In the genomic region with DNA sequence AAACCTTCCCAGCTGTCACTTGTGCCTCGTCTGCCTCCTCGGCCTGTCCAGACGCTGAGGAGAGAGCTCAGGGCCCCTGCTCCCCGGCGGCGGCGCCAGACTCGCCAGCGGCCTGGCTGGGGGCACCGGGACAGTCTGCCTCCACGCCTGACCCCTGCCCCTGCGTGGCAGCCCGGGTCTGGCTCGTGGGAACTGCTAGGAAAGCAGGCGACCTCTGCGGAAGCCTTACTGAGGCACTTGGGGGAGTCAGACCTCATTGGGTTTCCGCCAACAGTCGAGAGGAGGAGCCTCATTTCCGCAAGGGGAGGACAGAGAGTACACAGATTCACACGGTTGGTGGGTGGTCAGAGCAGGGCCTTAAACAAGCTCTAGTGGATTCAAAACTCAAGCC, we compare ENCODE assay signal across 9 mouse cellular contexts. TPM values are rescaled to one million over a fixed set of nuclear protein-coding genes. Genes with fewer than 3 reads are reported as not detected.
DNase-seq lines count a peak whose midpoint lies in the region; ATAC-seq and TF ChIP-seq lines count a peak whose summit lies in the region.
"Had no signal": no experiment of that assay in that cellular context is flagged by ENCODE, and none has a peak within 500 bp of the region (broad histone marks: within the 10 kb centered on the region; RNA-seq: fewer than 3 reads in every experiment).

No protein-coding gene starts in this region.

- peak overlapping the region; percentile 71 for H3K4me2 ChIP-seq in heart, embryonic 11.5 days
- peak overlapping the region; percentile 59 for H3K4me2 ChIP-seq in limb, embryonic 13.5 days (replicated peaks)
- H3K4me2 ChIP-seq in neural tube, embryonic 13.5 days = peak overlapping the region; percentile 54

- ATAC-seq in heart, embryonic 11.5 days (replicated peaks; ENCODE audit: insufficient number of reproducible peaks, low FRiP score, low TSS enrichment) = no peak; the same call in 1 of the 2 replicates
- peak; percentile 40; the same call in 1 of the 2 replicates for ATAC-seq in limb, embryonic 13.5 days (ENCODE audit: low FRiP score, low read depth)
- peak; percentile 71 for ATAC-seq in neural tube, embryonic 13.5 days (ENCODE audit: low read depth)

- in situ Hi-C loops in ES-E14 (cut with MboI; ENCODE audit: low sequenced_read_pairs in 2 of 2, unreplicated experiment in 2 of 2) = no loop called here

- H3K36me3 ChIP-seq in heart, adult 2 months (ENCODE audit: control insufficient read depth, insufficient read depth, low read length) = no peaks in the 10 kb centered on the region
- no peaks in the 10 kb centered on the region for H3K36me3 ChIP-seq in ES-E14 (ENCODE audit: control insufficient read depth, insufficient read depth, low read length, poor library complexity, severe bottlenecking)
- H3K36me3 ChIP-seq in heart, embryonic 11.5 days (ENCODE audit: control insufficient read depth, insufficient read depth, low read length) = no peaks in the 10 kb centered on the region
- no peaks in the 10 kb centered on the region for H3K36me3 ChIP-seq in limb, embryonic 13.5 days
- no peaks in the 10 kb centered on the region for H3K36me3 ChIP-seq in neural tube, embryonic 13.5 days

- DNase-seq in heart, adult 2 months = peak in 1 of 2 experiments; percentile 7
- DNase-seq in heart, adult 8-10 months (ENCODE audit: low spot score) = no peak
- DNase-seq in ES-E14 (ENCODE audit: low read depth, low spot score) = no peak
- DNase-seq in cerebellum, adult 9-10 months = no peak
- DNase-seq in gastrocnemius, postnatal 25 days = no peak

- H3K9me3 ChIP-seq in ES-E14 (ENCODE audit: control insufficient read depth, insufficient read depth, low read depth, low read length) = no peaks in the 10 kb centered on the region
- H3K9me3 ChIP-seq in heart, embryonic 11.5 days (replicated peaks; ENCODE audit: control insufficient read depth, low read length) = no peaks in the 10 kb centered on the region
- H3K9me3 ChIP-seq in limb, embryonic 13.5 days = no peaks in the 10 kb centered on the region
- H3K9me3 ChIP-seq in neural tube, embryonic 13.5 days = no peaks in the 10 kb centered on the region

- no peak overlapping the region for H3K27ac ChIP-seq in heart, adult 2 months
- no peak overlapping the region for H3K27ac ChIP-seq in ES-E14 (ENCODE audit: insufficient read depth, low read depth, low read length, poor library complexity, severe bottlenecking)
- no peak overlapping the region for H3K27ac ChIP-seq in heart, embryonic 11.5 days (ENCODE audit: low read depth, low read length)
- H3K27ac ChIP-seq in limb, embryonic 13.5 days = no peak overlapping the region
- H3K27ac ChIP-seq in neural tube, embryonic 13.5 days (replicated peaks) = peak overlapping the region; percentile 96

- 4% methylated on average over 20 of the region's 20 CpGs for WGBS in heart, adult 2 months
- under 1% methylated on average over 20 of the region's 20 CpGs for WGBS in heart, embryonic 11.5 days (ENCODE audit: insufficient replicate concordance)
- WGBS in limb, embryonic 13.5 days = under 1% methylated on average over 20 of the region's 20 CpGs
- WGBS in neural tube, embryonic 13.5 days = under 1% methylated on average over 20 of the region's 20 CpGs

- TF ChIP-seq POLR2A in heart, adult 2 months (IDR thresholded peaks at IDR 0.05; ENCODE audit: insufficient read depth, low read depth, low read length) = no peak

- H3K4me3 ChIP-seq in heart, adult 2 months = no peak overlapping the region
- peak overlapping the region; percentile 64 to 72 for H3K4me3 ChIP-seq in ES-E14 (ENCODE audit: insufficient read depth in 1 of 2, low read depth in 1 of 2, low read length in 2 of 2, poor library complexity in 1 of 2, severe bottlenecking in 1 of 2)
- peak overlapping the region; percentile 30 for H3K4me3 ChIP-seq in heart, embryonic 11.5 days (ENCODE audit: low read depth, low read length)
- H3K4me3 ChIP-seq in limb, embryonic 13.5 days = peak overlapping the region; percentile 25
- peak overlapping the region; percentile 23 for H3K4me3 ChIP-seq in neural tube, embryonic 13.5 days

- no peak for TF ChIP-seq CTCF in heart, adult 2 months (IDR thresholded peaks at IDR 0.05)

- peak overlapping the region; percentile 58; the same call in 1 of the 2 replicates for H3K9ac ChIP-seq in heart, adult 2 months (ENCODE audit: low read depth, low read length)
- peak overlapping the region; percentile 59 for H3K9ac ChIP-seq in ES-E14 (ENCODE audit: insufficient read depth, low read depth, low read length, poor library complexity, severe bottlenecking)
- H3K9ac ChIP-seq in heart, embryonic 11.5 days (ENCODE audit: low read depth, low read length) = peak overlapping the region; percentile 61; the same call in 1 of the 2 replicates
- H3K9ac ChIP-seq in limb, embryonic 13.5 days = peak overlapping the region; percentile 55; the same call in 1 of the 2 replicates
- H3K9ac ChIP-seq in neural tube, embryonic 13.5 days = peak overlapping the region; percentile 67

- intact Hi-C loops in heart, adult 2 months (cut with DNase I) = no loop called here

- no peaks in the 10 kb centered on the region for H3K4me1 ChIP-seq in heart, adult 2 months (ENCODE audit: control insufficient read depth, insufficient read depth, low read length)
- H3K4me1 ChIP-seq in ES-E14 (ENCODE audit: control insufficient read depth in 2 of 2, insufficient read depth in 2 of 2, low read length in 2 of 2, poor library complexity in 1 of 2) = peaks cover 0 to 10% of the 10 kb centered on the region in 2 experiments; a peak in 2 of 4 replicates
- peaks cover 22% of the 10 kb centered on the region for H3K4me1 ChIP-seq in heart, embryonic 11.5 days (ENCODE audit: control insufficient read depth, insufficient read depth, low read length)
- H3K4me1 ChIP-seq in limb, embryonic 13.5 days = peaks cover 18% of the 10 kb centered on the region
- H3K4me1 ChIP-seq in neural tube, embryonic 13.5 days (replicated peaks) = peaks cover 42% of the 10 kb centered on the region

- no peaks in the 10 kb centered on the region for H3K79me2 ChIP-seq in heart, adult 2 months (replicated peaks; ENCODE audit: control insufficient read depth, insufficient read depth, low read length)

- peaks cover 2% of the 10 kb centered on the region; the same call in 1 of the 2 replicates for H3K27me3 ChIP-seq in heart, adult 2 months (ENCODE audit: control insufficient read depth, insufficient read depth, low read length)
- H3K27me3 ChIP-seq in heart, embryonic 11.5 days (ENCODE audit: control insufficient read depth, insufficient read depth, low read length) = peaks cover 74% of the 10 kb centered on the region
- H3K27me3 ChIP-seq in limb, embryonic 13.5 days = peaks cover 95% of the 10 kb centered on the region
- H3K27me3 ChIP-seq in neural tube, embryonic 13.5 days = peaks cover 11% of the 10 kb centered on the region

- TF ChIP-seq EP300 in heart, adult 2 months (IDR thresholded peaks at IDR 0.05; ENCODE audit: insufficient read depth, low read depth, low read length) = no peak

TF ChIP-seq in ES-E14, 5 proteins besides CTCF, POLR2A, EP300 and RAD21:
- no peak for TF ChIP-seq CHD2 (IDR thresholded peaks at IDR 0.05; ENCODE audit: low read depth, low read length)

RNA-seq across cellular contexts. Expression of gene Rhcg, which starts 38.6 kb away (rescaled TPM):
- total RNA-seq in heart, adult 2 months (2021) = not detected
- polyA plus RNA-seq in heart, adult 2 months (2012; rRNA removed) = not detected in 2 replicates
- total RNA-seq in heart, adult 8-10 months (2022) = not detected
- total RNA-seq in ES-E14 (2012; rRNA removed) = 1.0 and 1.5 TPM in 2 replicates
- not detected in 2 replicates for polyA plus RNA-seq in heart, embryonic 11.5 days (2014; fragmentation: Nextera tagmentation; extraction: Ambion mirVana)
- polyA plus RNA-seq in limb, embryonic 13.5 days (2015; fragmentation: Nextera tagmentation; extraction: Ambion mirVana) = not detected in 2 replicates
- 3.4 and 6.8 TPM in 2 replicates for polyA plus RNA-seq in neural tube, embryonic 13.5 days (2015; fragmentation: Nextera tagmentation; extraction: Ambion mirVana)
- not detected for total RNA-seq in gastrocnemius, postnatal 25 days (2021)
- total RNA-seq: heart, postnatal 36 days had no signal
